Mouse (Mus musculus) forebrain, postnatal 0 days (tissue): ENCODE results near the gene Fam19a5. TPM values are rescaled to one million over a fixed set of nuclear protein-coding genes. Genes with fewer than 3 reads are reported as not detected.

Experiments used
- ATAC-seq: fragments of 200-750 bp; cut with Nextera tagmentation; 2 replicates; pipeline ENCODE4 v1.8.0; 2017; ENCODE audit warnings: mild to moderate bottlenecking, moderate library complexity
- DNase-seq: peaks from one replicate; pipeline ENCODE4 v3.0.0-alpha.2; 2015
- H3K27ac ChIP-seq: fragments of 300-500 bp; sonication (generic); 2 replicates; pipeline ENCODE4 v1.5.1; 2014; ENCODE audit warnings: low read depth, mild to moderate bottlenecking, antibody characterized with exemption, low read length, moderate library complexity, mixed read lengths
- H3K27me3 ChIP-seq: fragments of 300-500 bp; sonication (generic); 2 replicates; pipeline ENCODE4 v1.6.1; 2014; ENCODE audit warnings: mild to moderate bottlenecking, low read length, mixed read lengths; ENCODE audit not compliant: insufficient read depth
- H3K36me3 ChIP-seq: fragments of 300-500 bp; sonication (generic); 2 replicates; pipeline ENCODE4 v1.6.1; 2014; ENCODE audit warnings: mild to moderate bottlenecking, moderate library complexity; ENCODE audit not compliant: insufficient read depth
- H3K4me1 ChIP-seq: fragments of 300-500 bp; sonication (generic); 2 replicates; pipeline ENCODE4 v1.6.1; 2014; ENCODE audit warnings: antibody characterized with exemption; ENCODE audit not compliant: insufficient read depth
- H3K4me2 ChIP-seq: fragments of 300-500 bp; sonication (generic); 2 replicates; pipeline ENCODE4 v1.6.1; 2014; ENCODE audit warnings: low read depth, mild to moderate bottlenecking, moderate library complexity
- H3K4me3 ChIP-seq: fragments of 300-500 bp; sonication (generic); 2 replicates; pipeline ENCODE4 v1.5.1; 2014; ENCODE audit warnings: low read depth, low read length, mixed read lengths
- H3K9ac ChIP-seq: fragments of 300-500 bp; sonication (generic); 2 replicates; pipeline ENCODE4 v1.6.1; 2014; ENCODE audit warnings: mild to moderate bottlenecking
- H3K9me3 ChIP-seq: fragments of 300-500 bp; sonication (generic); 2 replicates; pipeline ENCODE4 v1.6.1; 2016; ENCODE audit warnings: low read length
- CTCF ChIP-seq: sonication (generic); IDR thresholded peaks from 2 replicates; pipeline ENCODE4 v1.5.1; 2016; ENCODE audit warnings: antibody characterized with exemption, control low read depth, low read depth
- WGBS: fragments of 180-500 bp; shearing (Covaris S2); extraction: QIAGEN DNeasy Blood & Tissue Kit; methylation state at CpG from one replicate; pipeline ENCODE4 v1.1.7; 2014; 5-methylcytosine and 5-hydroxymethylcytosine counted together
- polyA plus RNA-seq: library from polyadenylated mRNA; unstranded; fragments of >200 nt; fragmentation: Nextera tagmentation; extraction: Ambion mirVana; gene quantifications from 2 replicates; pipeline ENCODE4 v1.2.1, GENCODE M21; 2015
- total RNA-seq: library from RNA; depleted of rRNA; stranded (reverse); fragments of >200 nt; gene quantifications from 2 replicates; pipeline ENCODE4 v1.2.3, GENCODE M21; 2014

Fam19a5 gene
- total and polyA plus RNA-seq, 2 experiments from 2014 or later = 28.2 to 84.7 TPM

GRCm38 (mm10) chr15:87609236-87609635, 65.1 kb downstream of the Fam19a5 start:
- Histone ChIP-seq H3K4me3 (no peak overlapping the region), H3K27me3 (no peaks in the 10 kb centered on the region), H3K9me3 (no peaks in the 10 kb centered on the region), H3K4me2 (no peak overlapping the region), H3K27ac (no peak overlapping the region), H3K36me3 (no peaks in the 10 kb centered on the region), H3K4me1 (no peaks in the 10 kb centered on the region), H3K9ac (no peak overlapping the region)
- ATAC-seq = no peak
- no peak for TF ChIP-seq CTCF
- WGBS = 95% methylated on average over 1 of the region's 1 CpGs
- DNase-seq = no peak

- H3K27ac ChIP-seq = peak overlapping the region; percentile 89
- peak overlapping the region; percentile 78 for H3K4me2 ChIP-seq
- peak overlapping the region; percentile 76 for H3K4me3 ChIP-seq
- peaks cover 17% of the 10 kb centered on the region for H3K4me1 ChIP-seq
- H3K9ac ChIP-seq = peak overlapping the region; percentile 75
- no peaks in the 10 kb centered on the region for H3K27me3 ChIP-seq
- TF ChIP-seq CTCF = peak; percentile 93
- ATAC-seq = peak; percentile 91
- peak; percentile 92 for DNase-seq
- no peaks in the 10 kb centered on the region for H3K36me3 ChIP-seq
- H3K9me3 ChIP-seq = no peaks in the 10 kb centered on the region
- 3% methylated on average over 80 of the region's 86 CpGs for WGBS
Observed at GRCm38 (mm10) chr15:87623966-87624609, 80.0 kb downstream of the Fam19a5 start.

DNA sequence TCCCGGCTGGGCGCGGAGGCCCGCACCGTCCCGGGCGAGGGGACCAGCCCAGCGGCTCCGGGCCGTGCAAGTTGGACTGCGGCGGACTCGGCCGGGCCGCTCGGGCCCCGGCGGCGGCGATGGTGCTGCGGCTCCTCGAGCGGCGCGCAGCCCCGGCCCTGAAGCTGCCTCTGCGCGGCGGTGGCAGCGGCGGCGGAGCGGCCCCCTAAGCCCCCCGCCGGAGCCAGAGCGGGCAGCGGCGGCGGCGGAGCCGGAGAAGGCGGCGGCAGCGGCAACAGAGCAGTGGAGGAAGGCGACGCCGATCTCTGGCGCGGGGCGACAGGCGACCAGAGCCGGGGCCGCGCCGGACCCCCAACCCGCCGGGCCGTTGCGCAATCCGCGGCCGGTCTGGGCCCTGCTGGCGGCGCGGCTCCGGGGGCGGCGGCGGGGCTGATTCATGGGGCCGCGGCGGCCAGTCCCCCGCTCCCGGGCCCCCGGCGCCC, 80.6 kb downstream of the Fam19a5 start:
- TF ChIP-seq CTCF = no peak
- Histone ChIP-seq H3K4me2 (peak overlapping the region; percentile 78), H3K4me3 (peak overlapping the region; percentile 76), H3K4me1 (peaks cover 17% of the 10 kb centered on the region), H3K27ac (peak overlapping the region; percentile 89), H3K9ac (peak overlapping the region; percentile 75), H3K27me3 (no peaks in the 10 kb centered on the region), H3K9me3 (no peaks in the 10 kb centered on the region), H3K36me3 (no peaks in the 10 kb centered on the region)
- WGBS = under 1% methylated on average over 71 of the region's 76 CpGs
- peak; percentile 43 for DNase-seq
- peak; percentile 24 for ATAC-seq

- no peaks in the 10 kb centered on the region for H3K27me3 ChIP-seq
- H3K4me3 ChIP-seq = peak overlapping the region; percentile 76
- H3K9me3 ChIP-seq = no peaks in the 10 kb centered on the region
- peak overlapping the region; percentile 78 for H3K4me2 ChIP-seq
- 1% methylated on average over 44 of the region's 68 CpGs for WGBS
- peak overlapping the region; percentile 75 for H3K9ac ChIP-seq
- peak; percentile 99 for TF ChIP-seq CTCF
- ATAC-seq = peak; percentile 87
- H3K36me3 ChIP-seq = no peaks in the 10 kb centered on the region
- DNase-seq = peak; percentile 94
- peak overlapping the region; percentile 89 for H3K27ac ChIP-seq
- peaks cover 17% of the 10 kb centered on the region for H3K4me1 ChIP-seq
Observed at GRCm38 (mm10) chr15:87625236-87626023, 81.3 kb downstream of the Fam19a5 start.

- Histone ChIP-seq H3K27me3 (no peaks in the 10 kb centered on the region), H3K4me3 (no peak overlapping the region), H3K4me1 (no peaks in the 10 kb centered on the region), H3K36me3 (no peaks in the 10 kb centered on the region), H3K9me3 (no peaks in the 10 kb centered on the region), H3K9ac (no peak overlapping the region), H3K4me2 (no peak overlapping the region), H3K27ac (no peak overlapping the region)
- no peak for DNase-seq
- TF ChIP-seq CTCF = no peak
- ATAC-seq = no peak
- WGBS = 86% methylated on average over 5 of the region's 5 CpGs
Observed at GRCm38 (mm10) chr15:87635272-87635671, 91.2 kb downstream of the Fam19a5 start.

DNA sequence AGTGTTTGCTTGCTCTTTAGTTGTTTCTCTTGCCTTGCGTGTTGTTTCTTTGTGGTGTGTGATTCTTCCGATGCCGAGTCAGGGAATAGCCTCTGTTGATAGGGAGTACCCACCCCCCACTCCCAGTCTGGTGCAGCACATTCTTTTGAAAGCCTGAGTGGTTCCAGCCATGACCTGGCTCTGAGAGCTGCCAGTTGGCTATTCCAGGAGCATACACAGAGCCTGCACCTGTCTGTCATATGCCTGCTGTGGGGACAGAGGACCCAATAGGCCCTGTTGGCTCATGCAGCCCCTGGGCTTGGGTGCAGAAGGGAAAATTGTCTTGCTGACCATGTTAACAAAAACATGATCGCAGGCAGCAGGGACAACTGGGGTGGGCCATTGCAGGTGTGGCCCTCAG, 92.3 kb downstream of the Fam19a5 start:
- TF ChIP-seq CTCF = no peak
- Histone ChIP-seq H3K27me3 (no peaks in the 10 kb centered on the region), H3K4me3 (no peak overlapping the region), H3K4me2 (no peak overlapping the region), H3K27ac (no peak overlapping the region), H3K4me1 (no peaks in the 10 kb centered on the region), H3K9me3 (no peaks in the 10 kb centered on the region), H3K9ac (no peak overlapping the region), H3K36me3 (no peaks in the 10 kb centered on the region)
- WGBS = 84% methylated on average over 4 of the region's 4 CpGs
- ATAC-seq = no peak
- DNase-seq = no peak

DNA sequence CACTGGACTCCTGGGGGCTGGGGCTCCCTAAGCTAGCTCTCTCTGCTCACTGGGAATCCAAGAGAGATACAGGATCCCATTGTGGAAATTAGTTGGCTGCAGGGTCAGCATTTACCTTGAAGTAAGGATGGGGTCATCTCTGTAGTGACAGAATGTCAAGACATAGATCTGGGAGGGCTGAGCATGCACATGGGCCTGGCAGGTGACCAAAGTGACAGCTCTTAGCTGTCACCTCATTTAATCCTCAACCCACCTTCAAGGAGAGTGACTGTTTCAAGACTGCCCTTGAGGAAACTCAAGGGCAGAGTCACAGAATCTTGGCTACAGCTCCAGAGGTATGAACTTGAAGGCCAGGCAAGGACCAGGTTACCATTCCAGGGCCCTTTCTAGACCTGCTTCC, 93.1 kb downstream of the Fam19a5 start:
- TF ChIP-seq CTCF = no peak
- Histone ChIP-seq H3K4me3 (no peak overlapping the region), H3K27ac (no peak overlapping the region), H3K9me3 (no peaks in the 10 kb centered on the region), H3K27me3 (no peaks in the 10 kb centered on the region), H3K9ac (no peak overlapping the region), H3K36me3 (no peaks in the 10 kb centered on the region), H3K4me1 (no peaks in the 10 kb centered on the region), H3K4me2 (no peak overlapping the region)
- DNase-seq = no peak
- ATAC-seq = no peak
